Mouse (Mus musculus) olfactory bulb, adult 2 months (tissue): ENCODE measurements around the gene Adipoq.

Experiments used
- CTCF ChIP-seq: fragments of 200-500 bp; IDR thresholded peaks from 2 replicates; pipeline ENCODE4 v1.5.1; 2012; ENCODE audit warnings: low read depth, mild to moderate bottlenecking, low read length, moderate library complexity; ENCODE audit not compliant: insufficient read depth
- POLR2A ChIP-seq: fragments of 200-500 bp; IDR thresholded peaks from 2 replicates; pipeline ENCODE4 v1.6.1; 2012; ENCODE audit warnings: mild to moderate bottlenecking, low read depth, low read length, moderate library complexity; ENCODE audit not compliant: insufficient read depth

GRCm38 (mm10) chr16:23181942-23182597 lies 35.7 kb downstream of the Adipoq start:
- TF ChIP-seq CTCF = no peak
- no peak for TF ChIP-seq POLR2A
